Mouse (Mus musculus): ENCODE results near the gene Foxd3.
"Not testable (repeated sequence)": the region's sequence is repeated elsewhere in the genome, so short reads cannot be mapped to it uniquely, and the experiment has no call there.

Gene Foxd3

GRCm38 (mm10) chr4:99655937-99656604 is at the start of gene Foxd3:
Gene Foxd3 (plus strand): TSS chr4:99656299.
- no peak for DNase-seq

- DNase-seq, result no peak
These were observed 43.9 kb upstream of the Foxd3 start for GRCm38 (mm10) chr4:99612156-99612555.

DNA sequence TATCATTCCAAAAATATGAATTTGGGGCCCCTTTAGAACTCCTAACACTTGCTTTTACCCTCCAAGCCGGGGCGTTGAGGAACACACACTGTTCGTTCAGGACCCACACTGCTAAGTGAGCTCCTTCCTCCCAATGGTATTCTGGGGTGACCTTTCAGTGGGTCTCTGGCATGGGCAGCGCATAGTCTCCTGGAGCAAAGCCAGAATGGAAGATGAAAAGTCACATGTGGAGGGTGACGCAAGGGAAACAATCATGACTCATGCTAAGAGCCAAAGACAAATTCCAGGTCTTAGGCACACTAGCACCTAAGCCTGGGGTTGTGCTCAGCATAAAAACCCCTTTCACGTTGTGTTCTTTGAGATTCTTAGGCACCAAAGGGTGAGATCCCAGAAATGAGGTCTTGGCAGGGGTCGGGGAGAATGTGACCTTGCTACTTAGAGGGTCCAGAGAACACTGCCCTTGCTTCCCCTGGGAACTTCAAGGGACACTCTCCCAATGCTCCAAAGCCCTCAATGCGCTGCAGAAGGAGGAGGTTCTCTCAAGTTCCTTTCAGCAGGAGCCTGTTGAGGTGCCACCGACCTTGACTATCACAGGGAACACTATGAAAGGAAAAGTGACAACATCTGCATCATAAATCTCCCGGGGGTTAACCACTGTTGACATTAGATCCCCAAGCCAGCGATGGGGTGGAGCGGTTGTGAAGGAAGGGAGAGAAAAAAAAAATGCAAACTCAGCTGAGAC is 43.3 kb upstream of the Foxd3 start:
- DNase-seq, result no peak

- DNase-seq, result no peak
These were observed 29.9 kb upstream of the Foxd3 start for GRCm38 (mm10) chr4:99626047-99626844.

GRCm38 (mm10) chr4:99627057-99627456 is 29.0 kb upstream of the Foxd3 start:
- no peak for DNase-seq

GRCm38 (mm10) chr4:99636038-99636437 is 20.1 kb upstream of the Foxd3 start:
- DNase-seq, result no peak

GRCm38 (mm10) chr4:99636711-99637110 is 19.4 kb upstream of the Foxd3 start:
- no peak for DNase-seq

DNA sequence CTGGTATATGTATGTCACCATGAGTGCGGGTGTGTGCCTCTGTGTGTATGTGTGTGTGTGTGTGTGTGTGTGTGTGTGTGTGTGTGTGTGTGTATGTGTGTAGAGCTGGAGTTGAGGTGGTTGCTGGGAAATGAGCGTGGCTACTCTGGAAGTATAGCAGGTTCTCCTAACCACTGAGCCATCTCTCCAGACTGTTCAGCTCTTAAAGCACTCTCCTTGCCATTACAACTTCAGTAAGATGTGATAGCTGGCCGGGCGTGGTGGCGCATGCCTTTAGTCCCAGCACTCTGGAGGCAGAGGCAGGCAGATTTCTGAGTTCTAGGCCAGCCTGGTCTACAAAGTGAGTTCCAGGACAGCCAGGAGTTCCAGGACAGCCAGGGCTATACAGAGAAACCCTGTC is 15.5 kb upstream of the Foxd3 start:
- not testable (repeated sequence) for DNase-seq

- DNase-seq, result no peak
These were observed 14.2 kb upstream of the Foxd3 start for GRCm38 (mm10) chr4:99641920-99642319.

- no peak for DNase-seq
These were observed 10.5 kb upstream of the Foxd3 start for GRCm38 (mm10) chr4:99645560-99645959.

GRCm38 (mm10) chr4:99650088-99650944 is 5.8 kb upstream of the Foxd3 start:
- DNase-seq, result no peak

DNA sequence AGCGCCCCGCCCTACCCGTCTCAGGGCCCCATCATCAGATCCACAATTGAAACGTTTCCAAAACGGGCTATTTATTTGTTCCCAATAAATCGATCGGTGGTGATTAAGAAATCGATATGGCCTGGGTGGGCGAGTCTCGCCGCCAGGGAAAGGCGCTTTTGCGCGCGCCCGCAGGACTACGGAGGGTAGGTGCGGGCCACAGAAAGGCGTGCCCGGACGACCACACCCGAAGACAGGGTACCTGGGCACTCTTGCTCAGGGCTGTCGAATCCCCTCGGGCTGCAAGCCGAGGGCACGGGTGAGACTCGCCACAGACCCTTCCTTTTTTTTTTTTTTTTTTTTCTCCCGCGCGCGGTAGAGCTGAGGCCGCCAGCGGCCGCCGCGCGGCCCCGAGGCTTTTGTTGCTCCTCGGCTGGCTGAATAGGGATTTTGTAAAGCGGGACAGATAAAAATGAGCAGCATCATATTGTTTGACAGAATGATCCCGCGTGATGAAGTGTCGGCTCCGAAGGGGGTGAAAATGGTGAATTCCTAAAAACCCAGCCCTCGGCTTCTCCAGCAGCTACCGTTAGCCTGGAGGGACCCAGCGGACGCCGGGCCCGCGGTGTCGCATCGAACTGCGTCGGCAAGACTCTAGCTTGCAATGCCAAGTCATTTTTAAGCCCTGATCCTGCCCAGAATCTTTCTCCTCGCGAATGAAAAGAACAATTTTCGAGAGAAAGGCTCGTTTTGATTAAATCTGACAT is 5.0 kb upstream of the Foxd3 start:
- no peak for DNase-seq

DNA sequence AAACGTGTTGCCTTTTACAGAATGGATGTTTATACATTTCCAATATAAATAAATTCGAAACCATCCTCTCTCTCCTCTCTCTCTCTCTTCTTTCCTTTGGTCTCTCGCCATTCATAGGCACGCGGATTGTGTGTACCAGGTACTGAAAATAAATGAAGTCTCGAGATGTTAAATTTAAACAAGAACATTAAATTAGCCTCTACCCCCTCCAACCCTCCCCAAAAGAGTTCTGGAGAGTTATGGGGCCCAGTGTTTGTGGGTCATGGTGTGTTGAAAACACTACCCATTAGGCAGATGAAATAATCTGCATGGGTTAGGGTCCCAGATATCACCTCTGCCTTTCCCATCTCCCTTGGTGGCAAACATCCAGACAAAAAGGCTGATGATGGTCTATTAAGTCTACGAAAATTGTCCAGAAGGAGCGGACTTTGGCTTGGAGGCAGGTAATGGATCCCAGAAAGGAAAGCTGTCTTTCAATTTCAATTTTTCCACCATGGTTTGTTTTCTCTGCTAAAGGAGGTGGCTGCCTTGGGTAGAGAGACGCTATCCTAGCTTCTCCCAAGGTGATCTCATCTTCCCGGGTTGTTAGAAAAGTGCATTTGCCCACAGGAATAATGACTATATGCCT is 4.2 kb upstream of the Foxd3 start:
- DNase-seq, result no peak

GRCm38 (mm10) chr4:99652576-99653210 is 3.4 kb upstream of the Foxd3 start:
- DNase-seq, result no peak

- no peak for DNase-seq
These were observed 2.9 kb upstream of the Foxd3 start for GRCm38 (mm10) chr4:99653216-99653607.

DNA sequence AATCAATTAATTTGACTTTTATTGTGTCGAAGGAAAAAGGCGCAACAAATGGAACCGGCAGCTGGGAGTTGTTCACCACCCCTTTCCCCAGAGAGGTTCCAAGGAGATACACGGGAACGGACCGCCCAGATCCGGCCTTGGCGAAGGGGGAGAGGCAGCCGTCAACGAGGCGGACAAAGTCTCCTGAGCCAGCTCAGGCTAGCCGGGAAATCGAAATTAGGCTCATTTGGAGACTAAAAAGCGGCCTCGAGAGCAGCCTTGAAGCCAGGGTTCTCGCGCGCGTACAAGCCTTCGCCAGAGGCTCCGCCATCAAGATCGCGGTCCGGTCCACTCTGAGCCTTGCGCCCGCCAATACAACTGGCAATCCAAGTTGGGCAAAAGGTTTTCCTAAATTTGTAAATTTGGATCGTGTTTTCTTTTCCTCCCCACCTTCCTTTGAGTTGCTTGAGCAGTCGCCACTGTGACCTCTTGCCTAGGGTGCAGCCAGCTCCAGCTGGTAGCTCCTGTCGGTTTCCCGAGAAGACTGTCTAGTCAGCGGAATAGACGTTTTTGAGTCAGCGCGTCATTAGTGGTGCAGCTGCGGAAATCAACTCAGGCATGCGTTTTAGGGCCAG is 2.4 kb upstream of the Foxd3 start:
- DNase-seq, result no peak

DNA sequence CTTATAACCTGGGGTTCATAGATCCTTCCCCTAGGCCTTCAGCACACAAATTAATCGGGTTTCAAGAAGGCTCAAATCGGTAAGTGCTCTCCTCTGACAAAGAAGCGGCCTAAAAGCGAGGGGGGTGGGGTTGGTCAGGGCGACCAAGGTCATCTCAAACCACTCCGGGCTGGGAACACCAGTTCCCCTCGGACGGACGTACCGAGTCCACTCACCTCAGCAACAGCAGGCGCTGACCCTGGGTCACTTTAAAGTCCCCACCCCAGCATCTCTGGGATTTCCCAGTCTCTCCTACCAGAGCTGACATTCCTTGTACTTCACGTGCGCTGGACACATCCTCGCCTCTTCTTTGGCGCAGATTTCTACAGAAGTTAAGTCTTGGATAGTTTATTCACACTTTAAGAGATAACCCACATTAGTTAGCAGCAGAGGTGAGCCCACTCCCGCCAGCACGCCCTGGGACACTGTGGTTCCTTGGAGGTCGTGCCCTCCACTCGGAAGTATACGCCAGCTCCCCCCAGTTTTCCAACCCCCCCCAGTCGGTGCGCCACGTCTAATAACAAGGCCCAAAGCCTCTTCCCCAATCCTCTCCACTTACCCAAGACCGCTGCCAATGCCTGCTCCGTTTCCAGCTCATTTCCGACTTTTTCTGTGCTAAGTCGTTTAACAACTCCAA is 1.3 kb upstream of the Foxd3 start:
- DNase-seq, result no peak

- no peak for DNase-seq
These were observed 718 bp downstream of the Foxd3 start for GRCm38 (mm10) chr4:99656605-99657429.

- no peak for DNase-seq
These were observed 1.3 kb downstream of the Foxd3 start for GRCm38 (mm10) chr4:99657430-99657820.
